Mouse (Mus musculus) adrenal gland, postnatal 36 days (tissue): ENCODE results near the gene Efna5. TPM values are rescaled to one million over a fixed set of nuclear protein-coding genes. Genes with fewer than 3 reads are reported as not detected.
A peak's percentile ranks its signal among the peaks of the same experiment; 100 is the strongest.

ENCODE experiments used
- DNase-seq, 2 experiments: peaks; one replicate each; pipeline ENCODE4 v3.0.0; 2021; ENCODE audit warnings: mixed read lengths in 1 of 2
- total RNA-seq, 2 experiments: library from RNA; stranded (reverse); gene quantifications; 2 replicates each; pipeline ENCODE4 v1.2.3; 2021

The Efna5 gene
- total RNA-seq, 2 experiments from 2014 or later: 17.3 to 21.5 TPM

GRCm38 (mm10) chr17:62787855-62788254 lies 93.3 kb downstream of the Efna5 start:
- no peak for DNase-seq

GRCm38 (mm10) chr17:62786602-62786907 lies 94.6 kb downstream of the Efna5 start:
- no peak for DNase-seq

GRCm38 (mm10) chr17:62785781-62786601 lies 95.1 kb downstream of the Efna5 start:
- DNase-seq: no peak

GRCm38 (mm10) chr17:62784274-62785171 lies 96.6 kb downstream of the Efna5 start:
- no peak for DNase-seq

- peak; percentile 77 to 87 for DNase-seq
These were observed 97.4 kb downstream of the Efna5 start for GRCm38 (mm10) chr17:62783524-62784273.

GRCm38 (mm10) chr17:62782826-62783404 lies 98.2 kb downstream of the Efna5 start:
- DNase-seq: no peak

- no peak for DNase-seq
These were observed 100.0 kb downstream of the Efna5 start for GRCm38 (mm10) chr17:62781120-62781519.

GRCm38 (mm10) chr17:62777858-62778564 lies 103.1 kb downstream of the Efna5 start:
- DNase-seq: no peak

- no peak for DNase-seq
These were observed 104.4 kb downstream of the Efna5 start for GRCm38 (mm10) chr17:62776710-62777109.

- DNase-seq: no peak
These were observed 105.1 kb downstream of the Efna5 start for GRCm38 (mm10) chr17:62775976-62776375.

GRCm38 (mm10) chr17:62775401-62775800 lies 105.7 kb downstream of the Efna5 start:
- no peak for DNase-seq

- DNase-seq: no peak
These were observed 106.4 kb downstream of the Efna5 start for GRCm38 (mm10) chr17:62774749-62775148.

- no peak for DNase-seq
These were observed 114.4 kb downstream of the Efna5 start for GRCm38 (mm10) chr17:62766705-62767104.

GRCm38 (mm10) chr17:62765165-62765564 lies 116.0 kb downstream of the Efna5 start:
- DNase-seq: no peak

GRCm38 (mm10) chr17:62756951-62757350 lies 124.2 kb downstream of the Efna5 start:
- no peak for DNase-seq

- no peak for DNase-seq
These were observed 125.5 kb downstream of the Efna5 start for GRCm38 (mm10) chr17:62755635-62756034.

GRCm38 (mm10) chr17:62754638-62755037 lies 126.5 kb downstream of the Efna5 start:
- no peak for DNase-seq

- DNase-seq: no peak
These were observed 128.7 kb downstream of the Efna5 start for GRCm38 (mm10) chr17:62752381-62752889.

GRCm38 (mm10) chr17:62750647-62751046 lies 130.5 kb downstream of the Efna5 start:
- no peak for DNase-seq

GRCm38 (mm10) chr17:62748803-62749619 lies 132.1 kb downstream of the Efna5 start:
- no peak for DNase-seq
